8 mouse cellular contexts compared by ENCODE assay signal in genomic region chr2:13398955-13399354, GRCm38 (mm10).
DNase-seq lines count a peak whose midpoint lies in the region; ATAC-seq and TF ChIP-seq lines count a peak whose summit lies in the region.

No protein-coding gene starts in this region.

- H3K9ac ChIP-seq in forebrain, postnatal 0 days: no peak overlapping the region
- H3K9ac ChIP-seq in hindbrain, embryonic 14.5 days: no peak overlapping the region
- H3K9ac ChIP-seq in midbrain, embryonic 13.5 days (replicated peaks): no peak overlapping the region

- no peak for TF ChIP-seq CTCF in forebrain, postnatal 0 days (IDR thresholded peaks at IDR 0.05; ENCODE audit: low read depth)

- no peak overlapping the region for H3K4me3 ChIP-seq in forebrain, postnatal 0 days (ENCODE audit: low read depth, low read length)
- no peak overlapping the region for H3K4me3 ChIP-seq in hindbrain, embryonic 14.5 days (replicated peaks; ENCODE audit: low read length)
- H3K4me3 ChIP-seq in midbrain, embryonic 13.5 days (replicated peaks): no peak overlapping the region

- no peak for DNase-seq in frontal cortex, postnatal 25 days (ENCODE audit: low spot score in 2 of 2)
- DNase-seq in brain, embryonic 18.5 days (ENCODE audit: low read depth, low spot score): peak; percentile 54
- DNase-seq in forebrain, postnatal 0 days: peak; percentile 67
- peak; percentile 56 for DNase-seq in hindbrain, embryonic 14.5 days (ENCODE audit: low spot score)
- DNase-seq in right cerebral cortex, adult 2 months (ENCODE audit: low spot score in 2 of 2): no peak
- DNase-seq in layer of hippocampus, adult 18-20 months (ENCODE audit: low spot score in 2 of 2): no peak

- no peaks in the 10 kb centered on the region for H3K9me3 ChIP-seq in forebrain, postnatal 0 days (ENCODE audit: low read length)
- no peaks in the 10 kb centered on the region for H3K9me3 ChIP-seq in hindbrain, embryonic 14.5 days (ENCODE audit: control insufficient read depth, low read length)
- H3K9me3 ChIP-seq in midbrain, embryonic 13.5 days: no peaks in the 10 kb centered on the region

- H3K4me1 ChIP-seq in forebrain, postnatal 0 days (ENCODE audit: insufficient read depth): peaks cover 3% of the 10 kb centered on the region; the same call in 1 of the 2 replicates
- peaks cover 11% of the 10 kb centered on the region; the same call in 1 of the 2 replicates for H3K4me1 ChIP-seq in hindbrain, embryonic 14.5 days (replicated peaks; ENCODE audit: control insufficient read depth, insufficient read depth, low read length)
- H3K4me1 ChIP-seq in midbrain, embryonic 13.5 days (replicated peaks): peaks cover 32% of the 10 kb centered on the region

- no peaks in the 10 kb centered on the region for H3K27me3 ChIP-seq in forebrain, postnatal 0 days (ENCODE audit: insufficient read depth, low read length)
- H3K27me3 ChIP-seq in hindbrain, embryonic 14.5 days (ENCODE audit: control insufficient read depth, insufficient read depth, low read length): no peaks in the 10 kb centered on the region
- H3K27me3 ChIP-seq in midbrain, embryonic 13.5 days: no peaks in the 10 kb centered on the region

- 6% methylated on average over 2 of the region's 2 CpGs for WGBS in forebrain, postnatal 0 days
- WGBS in hindbrain, embryonic 14.5 days: 3% methylated on average over 2 of the region's 2 CpGs
- WGBS in midbrain, embryonic 13.5 days: 0% methylated on average over 2 of the region's 2 CpGs

- no peak overlapping the region for H3K4me2 ChIP-seq in forebrain, postnatal 0 days (ENCODE audit: low read depth)
- H3K4me2 ChIP-seq in hindbrain, embryonic 14.5 days (replicated peaks): no peak overlapping the region
- H3K4me2 ChIP-seq in midbrain, embryonic 13.5 days (replicated peaks): no peak overlapping the region

- ATAC-seq in frontal cortex, adult (ENCODE audit: low TSS enrichment): peak; percentile 57; the same call in 1 of the 2 replicates
- ATAC-seq in forebrain, postnatal 0 days: peak; percentile 92
- peak; percentile 89 for ATAC-seq in hindbrain, embryonic 14.5 days (ENCODE audit: low FRiP score)
- peak; percentile 94 for ATAC-seq in midbrain, embryonic 13.5 days

- no peak overlapping the region for H3K27ac ChIP-seq in forebrain, postnatal 0 days (ENCODE audit: low read depth, low read length)
- H3K27ac ChIP-seq in hindbrain, embryonic 14.5 days: no peak overlapping the region; the same call in 1 of the 2 replicates
- H3K27ac ChIP-seq in midbrain, embryonic 13.5 days: peak overlapping the region; percentile 45

- no peaks in the 10 kb centered on the region for H3K36me3 ChIP-seq in forebrain, postnatal 0 days (ENCODE audit: insufficient read depth)
- no peaks in the 10 kb centered on the region for H3K36me3 ChIP-seq in hindbrain, embryonic 14.5 days (replicated peaks; ENCODE audit: control insufficient read depth, insufficient read depth)
- H3K36me3 ChIP-seq in midbrain, embryonic 13.5 days: no peaks in the 10 kb centered on the region

Comparison
In these comparisons a context has a peak if more than half of its experiments do, and no peak if none do; other contexts are left out.
1. DNase-seq: peak in brain, embryonic 18.5 days (single experiment), forebrain, postnatal 0 days (single experiment) and hindbrain, embryonic 14.5 days (single experiment); none in frontal cortex, postnatal 25 days (0 of 2), right cerebral cortex, adult 2 months (0 of 2) and layer of hippocampus, adult 18-20 months (0 of 2).
2. Peak in every context shown above with its lines, with median percentiles within 50 percentile points of each other: ATAC-seq.